Mouse (Mus musculus) intestine, embryonic 16.5 days (tissue): Measurements from ENCODE around the gene Gm20388. TPM values are rescaled to one million over a fixed set of nuclear protein-coding genes. Genes with fewer than 3 reads are reported as not detected.

Source experiments
- ATAC-seq: fragments of 200-750 bp; cut with Nextera tagmentation; 2 replicates; pipeline ENCODE4 v1.8.0; 2017; ENCODE audit warnings: moderate TSS enrichment, moderate library complexity
- H3K27ac ChIP-seq: fragments of 300-500 bp; sonication (generic); 2 replicates; pipeline ENCODE4 v1.5.1; 2014; ENCODE audit warnings: mild to moderate bottlenecking, low read length
- H3K27me3 ChIP-seq: fragments of 300-500 bp; sonication (generic); replicated peaks from 2 replicates; pipeline ENCODE4 v1.6.1; 2014; ENCODE audit warnings: low read length, control low read depth, mixed read lengths; ENCODE audit not compliant: control insufficient read depth, insufficient read depth
- H3K36me3 ChIP-seq: fragments of 300-500 bp; sonication (generic); 2 replicates; pipeline ENCODE4 v1.6.1; 2014; ENCODE audit warnings: low read length, control low read depth; ENCODE audit not compliant: control insufficient read depth, insufficient read depth
- H3K4me1 ChIP-seq: fragments of 300-500 bp; sonication (generic); 2 replicates; pipeline ENCODE4 v1.6.1; 2014; ENCODE audit warnings: low read length, control low read depth, mixed read lengths; ENCODE audit not compliant: control insufficient read depth, insufficient read depth
- H3K4me2 ChIP-seq: fragments of 300-500 bp; sonication (generic); 2 replicates; pipeline ENCODE4 v1.6.1; 2014; ENCODE audit warnings: low read depth, low read length, control low read depth
- H3K4me3 ChIP-seq: fragments of 300-500 bp; sonication (generic); 2 replicates; pipeline ENCODE4 v1.5.1; 2014; ENCODE audit warnings: mild to moderate bottlenecking, low read length
- H3K9ac ChIP-seq: fragments of 300-500 bp; sonication (generic); 2 replicates; pipeline ENCODE4 v1.6.1; 2014; ENCODE audit warnings: low read depth, low read length
- H3K9me3 ChIP-seq: fragments of 300-500 bp; sonication (generic); 2 replicates; pipeline ENCODE4 v1.6.1; 2016; ENCODE audit warnings: low read length, control low read depth; ENCODE audit not compliant: control insufficient read depth
- WGBS: fragments of 180-500 bp; shearing (Covaris S2); extraction: QIAGEN DNeasy Blood & Tissue Kit; methylation state at CpG from one replicate; pipeline ENCODE4 v1.1.7; 2014; 5-methylcytosine and 5-hydroxymethylcytosine counted together
- polyA plus RNA-seq: library from polyadenylated mRNA; unstranded; fragments of >200 nt; fragmentation: Nextera tagmentation; extraction: Ambion mirVana; gene quantifications from 2 replicates; pipeline ENCODE4 v1.2.1, GENCODE M21; 2015

The Gm20388 gene
- polyA plus RNA-seq, 1 experiment from 2014 or later = 5.8 TPM

DNA sequence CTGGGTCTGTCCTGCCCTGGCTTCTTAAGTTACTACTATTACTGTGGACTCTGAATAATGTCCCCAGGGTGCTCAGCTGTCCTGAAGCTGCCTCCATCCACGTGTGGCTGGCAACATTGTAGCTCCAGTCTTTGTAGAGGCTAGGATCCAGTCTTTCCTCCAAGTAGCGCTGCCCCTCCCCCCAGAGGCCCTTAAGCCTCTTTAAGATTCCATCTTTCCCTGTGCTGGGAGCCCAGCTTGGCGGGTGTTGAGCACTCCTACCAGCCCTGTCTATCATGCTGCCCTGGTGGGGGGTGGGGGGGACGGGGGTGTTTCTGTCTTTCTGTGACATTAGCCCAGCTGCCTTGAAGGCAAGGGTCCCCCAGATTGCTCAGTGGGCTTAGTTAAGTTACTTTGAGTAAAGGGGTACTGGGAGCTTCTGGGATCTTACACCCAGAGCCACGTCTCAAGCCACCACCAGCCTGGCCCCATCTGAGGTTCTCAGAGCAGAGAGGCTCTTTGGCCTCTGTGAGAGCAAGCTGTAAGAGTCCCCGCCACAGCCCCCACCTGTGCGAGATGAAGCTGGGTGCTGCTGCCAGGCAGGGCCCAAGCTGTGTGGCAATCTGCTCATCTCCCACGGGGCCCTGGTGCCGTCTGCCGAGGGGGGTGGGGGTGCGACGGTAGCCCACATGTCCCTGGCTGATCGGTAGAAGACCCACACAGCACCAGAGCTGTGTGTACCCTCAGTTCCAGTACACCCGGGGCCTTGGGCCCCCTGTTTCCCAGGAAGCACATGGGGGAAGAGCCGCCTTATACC, 646.7 kb downstream of the Gm20388 start:
- no peak overlapping the region for H3K4me2 ChIP-seq
- 69% methylated on average over 15 of the region's 15 CpGs for WGBS
- peak overlapping the region; percentile 14; the same call in 1 of the 2 replicates for H3K9ac ChIP-seq
- no peaks in the 10 kb centered on the region for H3K9me3 ChIP-seq
- H3K27ac ChIP-seq = no peak overlapping the region
- no peak for ATAC-seq
- H3K4me1 ChIP-seq = peaks cover 43% of the 10 kb centered on the region
- no peaks in the 10 kb centered on the region for H3K36me3 ChIP-seq
- H3K4me3 ChIP-seq = no peak overlapping the region
- no peaks in the 10 kb centered on the region for H3K27me3 ChIP-seq

DNA sequence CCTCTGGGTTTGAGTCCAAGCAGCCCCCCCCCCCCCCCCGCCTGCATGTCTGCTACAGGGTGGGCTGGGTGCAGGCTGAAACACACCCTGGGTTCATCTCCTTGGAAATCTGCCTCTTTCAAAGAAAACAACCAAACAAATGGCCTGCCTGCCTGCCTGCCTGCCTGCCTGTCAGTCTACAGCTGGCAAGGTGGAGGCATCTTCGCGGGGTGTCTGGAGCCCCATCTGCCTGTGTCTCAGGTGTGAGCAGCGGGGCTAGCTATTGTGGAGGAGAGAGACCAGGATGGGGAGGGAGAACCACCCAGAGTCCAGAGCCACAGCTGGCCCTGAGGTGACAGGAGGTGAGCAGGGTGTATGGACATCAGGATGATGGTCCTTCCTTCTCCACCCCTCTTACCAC, 647.5 kb downstream of the Gm20388 start:
- Histone ChIP-seq H3K27ac (no peak overlapping the region), H3K4me3 (no peak overlapping the region), H3K36me3 (no peaks in the 10 kb centered on the region), H3K9ac (peak overlapping the region; percentile 6; the same call in 1 of the 2 replicates), H3K27me3 (no peaks in the 10 kb centered on the region), H3K4me2 (no peak overlapping the region), H3K4me1 (peaks cover 51% of the 10 kb centered on the region), H3K9me3 (no peaks in the 10 kb centered on the region)
- no peak for ATAC-seq
- 72% methylated on average over 4 of the region's 4 CpGs for WGBS

DNA sequence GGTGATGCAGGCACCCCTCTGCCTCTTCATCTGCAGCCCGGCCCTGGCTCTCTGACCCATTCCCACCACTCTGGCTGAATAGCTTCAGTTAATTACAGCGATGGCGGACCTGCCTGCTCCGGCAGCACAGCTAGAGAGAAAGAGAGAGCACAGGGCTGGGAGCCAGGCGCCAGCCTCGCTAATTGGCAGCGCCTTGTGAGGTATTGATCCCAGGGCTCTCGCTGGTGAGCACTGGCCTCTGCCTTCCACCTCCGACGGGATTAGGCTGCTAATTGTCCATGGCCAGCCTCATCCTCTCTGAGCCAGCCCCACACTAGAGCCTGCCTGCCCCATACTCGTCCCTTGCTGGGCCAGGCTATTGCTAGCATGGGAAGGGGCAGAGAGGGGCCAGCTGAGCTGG, 649.0 kb downstream of the Gm20388 start:
- Histone ChIP-seq H3K4me3 (no peak overlapping the region), H3K9me3 (no peaks in the 10 kb centered on the region), H3K9ac (0 out of 2 replicates have a peak overlapping the region, but pooled peaks have one; percentile 16), H3K4me1 (peaks cover 66% of the 10 kb centered on the region), H3K36me3 (no peaks in the 10 kb centered on the region), H3K27me3 (no peaks in the 10 kb centered on the region), H3K27ac (no peak overlapping the region), H3K4me2 (no peak overlapping the region)
- no peak for ATAC-seq
- WGBS = 57% methylated on average over 11 of the region's 11 CpGs

DNA sequence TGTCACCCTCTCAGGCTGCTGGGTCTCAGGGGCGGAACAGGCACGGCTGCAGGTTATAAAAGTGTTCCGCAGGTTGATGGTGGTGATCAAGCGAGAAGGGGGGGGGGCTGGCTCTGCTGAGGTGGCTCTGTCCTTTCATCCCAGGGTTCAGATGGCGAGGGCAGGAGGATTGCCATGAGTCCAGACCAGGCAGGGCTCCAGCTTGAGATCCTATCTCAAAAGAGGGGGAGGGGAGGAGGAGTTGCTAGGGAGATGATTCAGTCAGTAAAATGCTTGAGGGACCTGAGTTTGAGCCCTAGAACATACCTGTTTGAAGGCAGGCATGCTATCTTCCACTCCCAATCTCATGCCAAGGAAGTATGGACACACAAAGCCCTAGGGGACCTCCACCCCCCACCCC, 649.9 kb downstream of the Gm20388 start:
- no peak overlapping the region for H3K4me3 ChIP-seq
- H3K27me3 ChIP-seq = no peaks in the 10 kb centered on the region
- H3K9me3 ChIP-seq = no peaks in the 10 kb centered on the region
- no peaks in the 10 kb centered on the region for H3K36me3 ChIP-seq
- H3K27ac ChIP-seq = no peak overlapping the region
- no peak for ATAC-seq
- no peak overlapping the region for H3K4me2 ChIP-seq
- H3K4me1 ChIP-seq = peaks cover 73% of the 10 kb centered on the region
- no peak overlapping the region for H3K9ac ChIP-seq
- 84% methylated on average over 5 of the region's 5 CpGs for WGBS

DNA sequence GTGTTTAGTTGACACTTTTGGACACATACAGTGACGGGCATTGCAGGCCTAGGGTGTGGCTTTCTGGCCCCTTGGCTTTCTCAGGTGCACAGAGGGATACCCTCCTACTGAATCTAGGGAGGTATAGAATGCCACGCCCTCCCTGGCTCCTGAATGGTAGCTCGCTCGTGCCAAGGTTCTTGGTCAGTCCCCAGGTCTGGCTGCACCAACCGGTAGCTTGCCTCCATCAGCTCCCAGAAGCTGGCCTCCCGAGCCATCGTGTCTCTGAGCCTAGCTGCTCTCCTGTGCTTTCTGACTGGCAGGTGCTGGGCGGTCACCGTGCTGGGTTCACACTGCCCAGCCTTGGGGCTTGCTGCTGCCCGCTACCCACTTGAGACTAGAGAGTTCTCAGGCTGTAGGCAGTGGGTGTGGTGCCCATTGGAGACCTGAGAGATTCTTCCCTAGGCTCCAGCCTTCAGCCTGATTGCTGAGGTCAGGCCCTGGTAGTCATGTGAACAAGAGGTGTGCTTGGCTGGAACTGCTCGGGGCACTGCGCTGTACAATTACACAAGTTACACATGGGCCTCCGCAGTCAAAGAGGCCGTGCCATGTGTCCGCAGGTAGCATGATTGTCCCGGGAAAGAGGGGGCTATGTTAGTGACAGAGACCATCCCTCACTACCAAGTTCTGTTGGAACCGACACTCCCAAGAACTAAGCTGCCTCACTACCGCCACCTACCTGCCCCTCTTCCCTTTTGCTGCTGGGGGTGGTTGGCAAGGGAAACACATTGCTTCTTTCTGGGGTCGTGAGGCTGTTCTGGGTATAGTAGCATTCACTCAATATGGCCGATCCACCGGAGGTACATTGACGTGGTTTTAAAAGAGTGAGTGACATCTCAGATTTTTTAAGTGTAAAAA, 651.1 kb downstream of the Gm20388 start:
- Histone ChIP-seq H3K27me3 (no peaks in the 10 kb centered on the region), H3K4me1 (peaks cover 63% of the 10 kb centered on the region), H3K27ac (peak overlapping the region; percentile 24), H3K36me3 (peaks cover 5% of the 10 kb centered on the region; the same call in 1 of the 2 replicates), H3K4me2 (no peak overlapping the region), H3K9me3 (no peaks in the 10 kb centered on the region), H3K9ac (no peak overlapping the region), H3K4me3 (no peak overlapping the region)
- 82% methylated on average over 22 of the region's 22 CpGs for WGBS
- ATAC-seq = no peak

DNA sequence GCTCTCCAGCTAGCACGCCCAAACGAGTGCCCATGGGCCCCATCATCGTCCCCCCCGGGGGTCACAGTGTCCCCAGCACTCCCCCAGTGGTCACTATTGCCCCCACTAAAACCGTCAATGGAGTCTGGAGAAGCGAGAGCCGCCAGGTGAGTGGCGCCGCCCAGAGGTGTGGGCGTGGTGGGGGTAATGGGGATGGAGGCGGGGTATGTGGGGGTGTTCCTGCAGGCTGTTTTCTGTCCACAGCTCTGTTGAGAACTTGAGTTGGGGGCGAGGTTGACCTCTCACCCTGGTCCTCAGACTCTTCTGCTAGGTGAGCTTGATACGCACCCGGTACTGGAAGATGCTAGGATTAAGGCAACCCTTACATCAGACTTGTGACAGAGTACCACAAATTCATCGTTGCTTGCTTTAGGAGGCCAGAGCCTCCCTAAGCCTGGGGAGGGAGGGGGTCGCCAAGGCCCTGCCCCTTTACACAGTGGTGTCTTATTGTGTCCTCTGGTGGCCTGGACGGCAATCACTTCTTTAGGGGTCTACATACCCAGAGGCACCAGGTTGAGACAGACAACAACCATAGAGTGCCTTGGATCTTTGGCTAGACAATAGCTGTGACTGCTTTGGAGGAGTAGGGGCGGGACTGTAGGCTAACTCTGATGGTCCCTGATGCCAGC, 652.2 kb downstream of the Gm20388 start:
- ATAC-seq = no peak
- Histone ChIP-seq H3K9me3 (no peaks in the 10 kb centered on the region), H3K27ac (peak overlapping the region; percentile 71), H3K36me3 (peaks cover 16% of the 10 kb centered on the region), H3K4me2 (no peak overlapping the region), H3K27me3 (no peaks in the 10 kb centered on the region), H3K4me1 (peaks cover 54% of the 10 kb centered on the region), H3K4me3 (no peak overlapping the region), H3K9ac (peak overlapping the region; percentile 48)
- 83% methylated on average over 18 of the region's 18 CpGs for WGBS

DNA sequence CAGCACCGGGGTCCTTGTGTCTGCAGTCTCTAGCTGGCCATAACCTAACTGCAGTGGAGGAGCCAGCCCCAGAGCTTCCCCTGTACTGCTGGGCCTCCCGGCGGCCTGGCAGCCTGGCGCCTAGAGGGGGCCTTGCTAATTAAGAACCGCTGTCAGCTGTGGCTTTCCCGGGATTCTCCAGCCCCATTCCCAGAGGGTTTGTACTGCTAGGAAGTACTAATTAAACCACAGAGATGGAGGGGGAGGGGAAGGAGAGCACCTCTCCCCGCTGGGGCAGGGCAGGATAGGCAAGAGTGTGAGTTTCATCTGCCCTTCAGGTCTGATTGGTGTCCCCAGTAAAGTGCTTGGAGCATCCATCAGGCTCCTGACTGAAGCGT, 652.7 kb downstream of the Gm20388 start:
- Histone ChIP-seq H3K27me3 (no peaks in the 10 kb centered on the region), H3K4me1 (peaks cover 51% of the 10 kb centered on the region), H3K4me3 (no peak overlapping the region), H3K9ac (peak overlapping the region; percentile 48), H3K4me2 (no peak overlapping the region), H3K9me3 (no peaks in the 10 kb centered on the region), H3K36me3 (peaks cover 21% of the 10 kb centered on the region), H3K27ac (peak overlapping the region; percentile 71)
- 24% methylated on average over 8 of the region's 8 CpGs for WGBS
- peak; percentile 30 for ATAC-seq

DNA sequence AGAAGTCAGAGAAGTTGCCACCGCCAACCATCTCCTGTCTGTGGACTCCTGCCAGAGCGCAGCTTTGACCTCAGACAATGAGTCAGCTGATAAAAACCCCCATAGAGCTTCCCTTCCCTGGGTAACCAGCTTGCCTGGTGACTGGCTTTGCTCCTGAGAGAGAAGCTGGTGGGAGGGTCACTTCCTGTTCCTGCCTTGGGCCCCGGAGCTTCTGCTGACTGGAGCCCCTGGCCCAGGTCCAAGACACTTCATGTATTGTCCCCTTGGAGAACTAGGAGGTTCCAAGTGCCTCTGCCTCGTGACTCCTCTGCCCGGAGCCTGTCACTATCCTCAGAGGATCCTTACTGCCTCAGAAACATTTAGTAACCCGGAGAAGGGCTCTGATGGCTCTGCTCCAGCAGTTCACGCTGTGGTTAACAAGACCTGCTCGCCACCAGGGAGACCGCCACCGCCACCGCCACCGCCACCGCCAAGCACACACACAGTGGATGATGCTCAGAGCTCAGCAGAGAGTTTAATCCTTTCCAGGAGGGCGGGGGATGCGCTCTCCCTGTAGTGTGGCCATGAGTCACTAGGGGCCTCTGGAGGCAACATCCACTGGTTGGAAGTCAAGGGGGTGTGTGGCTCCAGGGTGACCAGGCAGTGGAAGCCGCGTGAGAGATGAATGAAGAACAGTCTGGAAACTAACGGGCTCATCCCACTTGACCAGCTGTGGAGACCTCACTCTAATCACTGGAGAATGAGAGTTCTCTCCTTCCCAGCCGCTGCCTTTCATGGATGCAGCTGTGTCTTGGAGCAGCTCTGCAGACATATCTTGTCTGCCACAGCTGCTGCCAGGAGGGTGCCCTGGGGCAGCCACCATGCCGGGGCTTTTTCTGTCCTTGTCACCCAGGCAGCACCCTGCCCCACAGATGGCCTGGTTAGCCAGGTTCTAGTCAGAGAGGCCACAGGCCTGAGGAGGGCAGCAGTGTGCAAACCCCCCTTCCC, 653.5 kb downstream of the Gm20388 start:
- Histone ChIP-seq H3K9me3 (no peaks in the 10 kb centered on the region), H3K4me3 (no peak overlapping the region), H3K27ac (peak overlapping the region; percentile 71), H3K4me1 (peaks cover 51% of the 10 kb centered on the region), H3K27me3 (no peaks in the 10 kb centered on the region), H3K36me3 (peaks cover 26% of the 10 kb centered on the region), H3K4me2 (peak overlapping the region; percentile 12; the same call in 1 of the 2 replicates), H3K9ac (peak overlapping the region; percentile 48)
- peak; percentile 60 for ATAC-seq
- 31% methylated on average over 20 of the region's 20 CpGs for WGBS
